Mouse (Mus musculus): Measurements from ENCODE around the gene Elmod3.
A peak's percentile ranks its signal among the peaks of the same experiment; 100 is the strongest.

The Elmod3 gene

DNA sequence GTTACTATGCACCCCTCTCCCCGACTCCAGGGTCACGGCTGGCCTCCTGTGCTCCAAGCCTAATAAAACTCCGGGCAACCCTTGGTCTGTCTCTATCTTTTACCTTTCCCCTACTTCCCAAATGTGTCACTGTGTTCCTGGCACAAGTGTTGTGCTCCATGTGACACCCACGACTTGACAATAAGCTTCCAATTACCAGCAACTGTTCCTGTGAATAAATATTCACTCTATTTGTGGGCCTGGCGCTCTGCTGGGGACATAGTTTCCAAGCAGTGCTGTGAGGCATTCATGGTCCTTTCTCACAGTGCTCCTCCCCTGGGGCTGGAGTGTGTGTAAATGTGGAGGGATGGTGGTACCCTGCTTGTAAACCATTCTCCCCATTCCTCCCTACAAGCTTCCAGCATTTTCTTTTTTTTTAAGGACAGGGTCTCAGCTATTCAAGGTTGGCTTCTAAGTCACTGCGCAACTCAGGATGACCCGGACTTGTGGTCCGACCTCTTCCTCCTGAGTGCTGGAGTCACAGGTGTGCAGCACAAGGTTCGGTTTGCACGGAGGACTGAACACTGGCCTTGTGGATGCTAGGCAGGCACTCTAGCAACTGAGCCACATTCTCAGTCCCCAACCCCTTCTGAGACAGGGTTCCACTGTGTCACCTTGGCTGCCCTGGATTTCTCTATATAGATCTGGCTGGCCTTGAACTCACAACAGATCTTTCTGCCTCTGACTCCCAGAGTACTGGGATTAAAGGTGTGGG lies 27.4 kb downstream of the Elmod3 start:
- DNase-seq (ENCODE audit: low read depth, low spot score): no peak

DNA sequence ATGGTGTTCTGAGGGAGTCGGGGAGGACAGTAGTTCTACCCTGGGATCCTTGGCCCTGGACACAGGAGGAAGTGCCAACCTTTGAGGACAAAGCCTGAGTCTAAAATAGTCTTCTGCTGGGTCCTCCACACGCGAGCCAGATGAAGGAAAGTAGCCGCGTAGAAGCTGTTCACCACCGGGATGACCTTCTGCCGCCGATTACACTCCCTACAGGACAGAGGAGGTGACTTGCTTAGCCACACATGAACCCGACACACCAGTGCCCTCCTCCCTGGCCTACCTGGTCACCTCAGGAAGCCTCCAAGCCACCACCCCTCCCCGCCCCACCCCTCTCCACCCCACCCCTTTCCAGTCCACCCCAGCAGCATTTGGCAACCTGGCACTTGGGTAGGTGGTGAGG lies 29.5 kb downstream of the Elmod3 start:
- DNase-seq (ENCODE audit: low read depth, low spot score): no peak

DNA sequence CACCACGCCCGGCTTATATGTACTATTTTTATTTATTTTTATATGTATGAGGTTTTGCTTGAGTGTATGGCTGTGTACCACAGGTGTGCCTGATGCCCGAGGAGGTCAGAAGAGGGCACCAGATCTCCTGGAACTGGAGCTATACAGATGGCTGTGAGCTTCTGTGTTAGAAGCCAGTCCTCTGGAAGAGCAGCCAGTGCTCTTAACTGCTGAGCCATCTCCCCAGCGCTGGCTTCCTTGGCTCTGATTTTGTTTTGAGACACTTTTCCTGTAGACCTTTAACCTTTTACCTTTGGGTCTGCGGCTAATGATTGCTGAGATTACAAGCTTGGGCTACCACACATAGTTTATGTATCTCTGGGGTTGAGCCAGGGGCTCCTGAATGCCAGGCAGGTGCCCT lies 30.7 kb downstream of the Elmod3 start:
- DNase-seq (ENCODE audit: low read depth, low spot score): no peak

DNA sequence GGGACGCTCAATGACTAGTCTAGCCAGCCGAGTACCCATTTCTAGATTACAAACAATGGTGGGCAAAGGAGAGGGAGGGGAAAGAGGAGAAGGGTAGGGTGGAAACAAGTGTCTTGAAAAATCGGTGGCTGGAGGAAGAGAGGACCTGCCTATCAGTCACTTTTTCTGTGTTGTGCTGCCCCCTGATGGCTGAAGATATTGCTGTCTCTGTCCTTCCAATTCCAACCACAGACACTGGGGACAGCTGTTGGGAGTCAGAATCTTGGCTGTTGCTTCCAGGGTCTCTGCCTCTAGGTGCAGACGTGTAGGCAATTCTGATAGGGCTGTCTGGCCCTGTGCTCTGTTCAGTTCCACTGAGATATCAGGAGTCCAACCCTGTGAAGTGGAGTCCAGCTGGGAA lies 32.2 kb downstream of the Elmod3 start:
- peak; percentile 78 for DNase-seq (ENCODE audit: low read depth, low spot score)

DNA sequence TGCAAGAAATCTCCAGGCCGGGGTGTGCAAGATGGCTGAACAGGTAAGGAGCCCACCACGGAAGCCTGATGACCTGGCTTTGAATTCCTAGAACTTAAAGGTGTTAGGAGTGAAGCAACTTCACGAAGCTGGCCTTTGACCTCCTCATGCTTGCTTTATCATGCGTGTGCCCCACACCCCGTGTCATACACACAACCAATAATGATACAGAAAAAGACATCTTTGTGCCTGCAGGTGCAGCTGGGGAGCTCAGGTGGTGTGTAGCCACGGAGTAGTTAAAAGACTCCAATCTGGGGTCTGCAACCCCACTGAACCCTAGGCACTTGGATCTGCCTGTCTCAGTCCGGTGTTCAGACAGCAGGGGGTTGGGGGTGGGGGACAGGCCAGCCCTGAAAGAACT lies 32.7 kb downstream of the Elmod3 start:
- DNase-seq (ENCODE audit: low read depth, low spot score): no peak

DNA sequence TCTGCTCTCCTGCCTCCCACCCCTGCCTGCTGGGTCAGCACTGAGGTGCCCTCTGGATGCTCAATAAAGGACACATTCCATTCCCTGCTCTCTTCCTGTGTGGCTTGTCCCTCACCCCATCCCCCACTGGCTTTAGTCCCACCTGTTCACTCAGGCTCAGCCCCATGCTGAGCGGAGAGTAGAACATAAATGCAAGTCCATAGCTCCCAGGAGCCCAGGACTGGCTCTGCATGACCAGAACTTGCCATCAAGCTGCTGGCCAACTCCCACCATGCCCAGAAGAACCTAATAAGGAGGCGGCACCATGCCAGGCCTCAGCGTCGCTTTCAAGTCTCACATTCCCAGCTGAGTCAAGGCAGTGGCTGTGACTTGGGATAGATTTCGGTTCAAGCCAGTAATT lies 35.3 kb downstream of the Elmod3 start:
- DNase-seq (ENCODE audit: low read depth, low spot score): no peak

DNA sequence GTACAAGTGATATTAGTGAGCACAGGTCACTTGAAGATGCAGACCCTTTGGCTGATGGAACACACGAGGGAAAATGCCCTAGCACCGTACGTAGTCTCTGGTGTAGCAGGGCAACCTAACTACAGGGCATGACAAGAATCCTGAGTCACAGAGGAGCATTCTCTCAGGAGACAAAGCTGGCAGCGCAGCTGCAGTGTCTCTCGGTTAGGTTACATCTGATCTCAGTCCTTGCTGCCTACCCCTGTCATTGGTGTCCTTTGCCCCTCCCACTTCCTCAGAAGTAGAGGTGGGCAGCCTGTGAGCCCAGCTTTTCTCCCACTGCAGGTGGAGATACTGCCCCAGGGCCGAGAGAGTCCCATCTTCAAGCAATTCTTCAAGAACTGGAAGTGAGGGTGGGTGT lies 35.7 kb downstream of the Elmod3 start:
- no peak for DNase-seq (ENCODE audit: low read depth, low spot score)

DNA sequence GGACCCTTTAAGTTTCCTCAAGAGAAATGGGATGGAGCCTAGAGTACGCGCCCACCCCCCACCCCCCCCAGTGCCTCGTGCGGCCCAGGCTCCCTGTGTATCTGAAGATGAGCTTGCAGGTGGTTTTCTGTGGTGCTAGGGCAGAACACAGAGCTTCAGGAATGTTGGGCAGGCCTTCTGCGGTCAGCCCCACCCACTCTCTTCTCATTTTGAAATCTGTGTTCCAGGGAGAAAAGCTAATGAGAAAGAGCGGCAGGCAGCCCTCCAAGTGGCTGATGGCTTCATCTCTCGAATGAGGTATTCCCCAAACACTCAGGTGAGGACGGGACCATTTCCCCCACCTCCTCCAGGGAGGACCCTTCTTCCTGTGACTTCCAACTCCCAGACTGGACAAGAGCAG lies 37.4 kb downstream of the Elmod3 start:
- DNase-seq (ENCODE audit: low read depth, low spot score): no peak

DNA sequence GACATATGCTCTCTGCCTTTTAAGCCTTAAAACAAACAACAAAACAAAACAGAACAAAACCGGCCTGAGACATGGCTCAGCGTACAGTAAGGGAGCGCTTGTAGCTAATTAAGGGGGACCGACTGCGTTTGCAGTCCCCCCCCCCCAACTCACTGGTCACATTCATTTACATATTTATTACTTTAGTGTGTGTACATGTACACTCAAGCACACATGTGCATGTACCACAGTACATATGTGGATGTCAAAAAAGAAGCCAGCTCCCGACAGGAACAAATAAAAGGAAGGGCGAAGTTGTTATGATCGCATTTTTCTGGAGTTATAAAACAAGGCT lies 45.2 kb downstream of the Elmod3 start:
- no peak for DNase-seq (ENCODE audit: low read depth, low spot score)

DNA sequence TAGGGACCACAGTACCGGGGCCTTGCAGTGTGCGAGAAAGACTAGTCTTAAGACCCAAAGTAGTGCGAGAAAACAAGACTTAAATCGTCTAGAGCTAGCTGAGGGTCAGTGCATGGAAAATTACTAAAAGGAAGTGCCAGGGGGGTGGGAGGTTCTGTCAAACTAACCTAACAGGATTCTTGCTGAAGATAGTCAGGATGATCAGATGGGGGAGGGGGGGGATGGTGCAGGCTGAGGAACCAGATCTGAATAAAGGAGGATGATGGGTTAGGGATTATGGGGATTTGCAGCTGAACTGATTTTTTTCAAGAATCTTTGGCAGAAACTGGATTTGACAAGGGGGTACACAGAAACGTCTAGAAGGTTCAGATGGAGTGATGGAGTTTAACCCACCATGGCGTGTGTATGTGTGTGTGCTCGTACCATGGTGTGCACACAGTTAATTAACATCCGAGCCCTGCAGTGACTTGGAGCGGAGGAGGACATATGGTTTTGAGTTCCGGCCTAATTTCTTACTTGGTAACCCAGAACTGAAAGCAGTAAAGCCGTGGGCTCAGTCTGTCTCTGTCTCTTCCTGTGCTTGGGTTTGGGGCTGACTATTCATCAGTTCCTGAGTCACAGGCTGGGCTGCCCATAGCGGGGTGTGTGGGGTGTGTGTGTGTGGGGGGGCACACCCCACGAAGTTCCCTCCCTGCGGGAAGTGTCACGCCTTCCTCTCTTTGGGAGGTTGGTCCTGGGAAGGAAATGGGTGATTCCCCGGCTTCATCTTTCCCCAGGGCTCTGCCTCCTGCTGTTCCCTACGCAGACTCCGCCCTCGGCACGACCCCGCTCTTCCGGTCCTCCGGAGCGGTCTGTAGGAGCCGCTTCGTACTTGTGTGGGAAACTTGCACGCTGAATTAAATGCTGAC lies 45.8 kb downstream of the Elmod3 start:
- peak; percentile 59 for DNase-seq (ENCODE audit: low read depth, low spot score)

DNA sequence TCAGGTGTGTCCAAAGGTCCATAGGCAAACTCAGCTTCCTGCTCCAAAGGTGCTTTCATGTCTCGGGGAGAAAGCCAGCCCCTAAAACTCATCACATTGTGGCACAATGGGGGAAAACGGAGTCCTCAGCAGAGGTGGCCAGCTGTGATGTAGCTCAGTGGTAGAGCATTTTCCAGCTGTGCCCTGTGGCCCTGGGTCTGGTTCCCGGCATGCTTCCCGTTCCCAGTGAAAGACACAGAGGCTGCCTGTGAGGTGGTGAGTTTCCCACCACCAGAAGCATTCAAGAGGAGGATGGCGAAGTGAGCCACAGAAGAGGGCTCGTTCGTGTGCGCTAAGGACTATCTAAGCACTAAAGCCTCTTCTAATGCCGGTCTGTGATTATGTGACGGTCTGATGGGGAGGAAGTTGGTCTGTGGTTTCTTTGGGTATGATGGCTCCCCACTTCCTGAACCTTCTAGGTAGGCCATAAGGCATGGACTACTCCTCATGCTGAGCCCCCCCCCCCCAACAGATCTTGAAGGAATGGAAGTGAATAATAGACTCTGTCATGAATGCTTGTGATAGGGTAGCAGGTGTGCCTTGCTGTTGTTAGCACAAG lies 47.6 kb downstream of the Elmod3 start:
- DNase-seq (ENCODE audit: low read depth, low spot score): no peak

DNA sequence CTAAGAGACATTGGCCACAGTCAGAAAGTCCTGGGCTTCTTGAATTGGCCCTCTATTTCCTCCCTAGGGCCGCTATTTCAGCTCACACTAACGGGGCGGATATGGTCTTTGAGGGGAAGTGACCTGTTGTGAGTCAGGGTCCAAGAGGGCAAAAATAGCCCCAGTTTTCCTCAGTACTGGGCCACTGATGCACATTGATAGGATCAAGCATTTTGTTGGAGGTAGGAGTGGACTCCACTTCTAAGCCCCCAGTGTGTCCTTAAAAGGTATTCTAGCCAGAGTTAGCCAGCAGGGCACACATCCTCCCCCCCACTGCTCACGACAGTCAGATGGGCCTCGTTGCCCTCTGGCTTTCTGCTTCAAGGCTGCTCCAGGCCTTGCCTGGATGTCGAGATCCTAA lies 48.2 kb downstream of the Elmod3 start:
- no peak for DNase-seq (ENCODE audit: low read depth, low spot score)

DNA sequence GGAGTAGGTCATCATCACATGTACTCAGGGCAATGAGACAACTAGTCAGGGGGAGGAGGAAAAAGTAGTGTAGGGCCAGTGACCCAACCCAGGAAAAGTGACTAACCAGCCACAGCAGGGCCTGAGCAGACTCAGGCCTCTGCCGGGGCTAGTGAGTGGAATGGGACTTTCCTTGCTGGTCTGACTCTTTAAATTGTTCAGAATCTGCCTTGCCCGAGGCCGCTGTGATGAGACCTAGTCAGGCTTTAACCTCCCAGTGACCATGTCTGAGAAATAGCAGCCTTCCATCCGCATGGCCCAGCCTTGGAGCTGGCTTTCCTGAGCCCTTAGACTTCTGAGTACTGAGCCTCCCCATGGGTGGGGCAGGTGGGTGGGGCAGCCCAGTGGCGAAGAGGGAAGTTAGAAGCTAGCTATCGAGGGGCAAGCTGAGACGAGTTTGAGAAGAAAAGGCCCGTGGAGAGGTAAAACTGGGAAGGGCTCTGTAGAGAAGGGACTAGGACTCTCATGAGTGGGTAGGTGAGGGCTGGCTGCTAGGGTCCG lies 49.1 kb downstream of the Elmod3 start:
- DNase-seq (ENCODE audit: low read depth, low spot score): no peak

DNA sequence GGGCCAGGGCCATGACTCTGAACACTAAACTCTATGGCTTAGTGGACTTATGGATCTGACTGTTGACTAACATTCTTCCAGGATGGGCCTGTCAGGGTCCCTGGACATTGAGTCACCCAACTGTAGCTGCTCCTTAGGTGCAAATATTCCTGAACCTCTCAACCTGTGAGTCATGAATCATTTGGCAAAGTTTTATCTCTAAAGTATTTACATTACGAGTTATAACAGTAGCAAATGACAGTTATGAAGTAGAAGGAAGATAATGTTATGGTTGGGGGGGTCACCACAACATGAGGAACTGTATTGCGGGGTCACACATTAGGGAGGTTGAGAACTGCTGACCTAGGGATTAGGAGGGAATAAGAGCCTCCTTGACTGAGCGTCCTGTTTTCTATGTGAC lies 50.4 kb downstream of the Elmod3 start:
- DNase-seq (ENCODE audit: low read depth, low spot score): no peak

DNA sequence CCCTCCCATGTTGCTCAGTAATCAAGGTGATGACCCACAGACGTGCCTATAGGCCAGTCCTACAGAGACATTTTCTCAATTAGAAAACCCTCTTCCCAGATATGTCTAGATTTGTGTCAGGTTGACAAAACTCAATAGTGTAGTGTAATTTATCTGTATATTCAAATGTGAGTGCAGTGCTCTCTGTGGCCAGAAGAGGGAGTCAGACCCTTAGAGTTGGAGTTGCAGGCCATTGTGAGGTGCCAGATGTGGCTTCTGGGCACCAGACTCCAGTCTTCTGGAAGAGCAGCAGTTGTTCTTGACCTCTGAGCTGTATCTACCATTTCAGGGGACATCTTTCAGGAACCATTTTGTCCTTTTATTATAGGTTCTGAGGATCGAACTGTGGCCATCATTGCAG lies 51.1 kb downstream of the Elmod3 start:
- no peak for DNase-seq (ENCODE audit: low read depth, low spot score)

DNA sequence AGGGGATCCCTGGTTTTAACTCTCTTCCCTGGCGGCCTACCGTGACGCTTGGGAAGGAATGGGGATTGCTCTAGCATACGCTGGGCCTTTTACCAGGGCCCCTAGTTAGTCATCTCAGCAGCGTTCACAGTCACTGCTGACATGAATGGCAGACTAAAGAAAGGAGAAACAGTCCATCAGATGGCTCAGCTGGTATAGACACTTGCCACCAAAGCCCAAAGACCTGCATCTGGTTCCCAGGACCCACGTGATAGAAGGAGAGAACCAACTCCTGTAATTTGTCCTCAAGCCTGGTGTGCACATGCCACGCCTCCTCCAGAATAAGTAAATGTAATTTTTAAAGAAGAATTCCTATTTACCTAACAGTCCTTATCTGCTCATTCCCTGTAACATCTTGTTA lies 52.8 kb downstream of the Elmod3 start:
- DNase-seq (ENCODE audit: low read depth, low spot score): no peak

DNA sequence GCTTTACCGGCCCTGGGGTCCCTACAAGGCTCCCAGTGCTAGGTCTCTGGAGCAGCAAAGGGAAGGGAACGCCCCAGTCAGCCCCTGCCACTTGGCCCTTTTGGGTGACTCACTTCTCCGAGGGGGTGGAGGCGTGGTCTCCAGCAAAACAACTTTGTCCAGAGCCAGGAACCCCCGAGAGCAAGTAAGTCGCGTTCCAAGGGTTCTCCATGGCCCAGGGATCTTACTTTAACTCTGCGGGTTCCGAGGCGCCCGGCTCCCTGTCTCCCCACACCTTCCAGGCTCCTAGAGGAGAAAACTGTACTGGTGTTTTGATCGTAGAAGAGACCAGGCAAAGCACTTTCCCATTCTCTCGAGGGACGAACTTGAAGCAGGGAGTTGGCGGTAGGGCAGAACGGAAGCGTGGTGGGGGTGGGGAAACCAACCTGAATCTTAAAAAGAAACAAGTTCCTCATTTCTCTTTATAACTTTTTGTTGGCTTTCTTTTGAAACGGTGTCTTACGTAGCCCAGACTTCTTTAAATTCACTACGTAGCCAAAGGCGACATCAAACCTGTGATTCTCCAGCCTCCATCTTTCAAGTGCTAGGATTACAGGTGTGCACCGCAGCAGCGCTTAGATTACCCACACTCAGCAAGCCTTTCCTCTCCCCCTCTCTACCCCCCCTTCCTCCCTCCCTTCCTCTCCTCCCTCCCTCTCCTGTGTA lies 53.8 kb downstream of the Elmod3 start, which contains the start of gene Capg:
TSS of gene Capg (plus strand) at position 109 of the 705 bp plus-strand sequence.
- no peak for DNase-seq (ENCODE audit: low read depth, low spot score)

DNA sequence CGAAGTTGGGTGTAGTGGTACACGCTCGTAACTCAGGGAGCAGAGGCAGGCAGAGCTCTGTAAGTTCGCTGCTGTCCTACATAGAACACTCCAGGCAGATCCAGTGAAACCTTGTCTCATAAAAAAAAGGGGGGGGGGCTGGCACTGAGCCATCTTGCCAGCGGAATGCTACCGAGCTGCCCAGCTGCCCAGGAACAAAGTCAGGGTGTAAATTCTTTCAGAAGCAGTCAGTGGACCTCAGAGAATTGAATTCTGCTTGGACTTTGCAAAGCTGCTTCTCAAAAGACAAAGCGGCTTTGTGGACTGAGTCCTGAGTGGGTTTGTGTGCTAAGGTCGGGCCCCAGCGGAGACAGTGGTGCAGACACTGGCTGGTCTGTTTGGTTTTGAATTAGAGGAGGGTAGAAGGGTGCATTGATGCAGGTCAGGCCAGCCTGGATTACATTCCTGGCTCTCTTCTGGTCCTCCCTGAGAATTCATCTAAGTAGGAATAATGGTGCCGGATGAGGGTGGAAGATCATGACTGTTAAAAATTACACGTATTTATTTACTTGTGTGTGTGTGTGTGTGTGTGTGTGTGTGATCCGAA lies 54.9 kb downstream of the Elmod3 start:
- no peak for DNase-seq (ENCODE audit: low read depth, low spot score)

DNA sequence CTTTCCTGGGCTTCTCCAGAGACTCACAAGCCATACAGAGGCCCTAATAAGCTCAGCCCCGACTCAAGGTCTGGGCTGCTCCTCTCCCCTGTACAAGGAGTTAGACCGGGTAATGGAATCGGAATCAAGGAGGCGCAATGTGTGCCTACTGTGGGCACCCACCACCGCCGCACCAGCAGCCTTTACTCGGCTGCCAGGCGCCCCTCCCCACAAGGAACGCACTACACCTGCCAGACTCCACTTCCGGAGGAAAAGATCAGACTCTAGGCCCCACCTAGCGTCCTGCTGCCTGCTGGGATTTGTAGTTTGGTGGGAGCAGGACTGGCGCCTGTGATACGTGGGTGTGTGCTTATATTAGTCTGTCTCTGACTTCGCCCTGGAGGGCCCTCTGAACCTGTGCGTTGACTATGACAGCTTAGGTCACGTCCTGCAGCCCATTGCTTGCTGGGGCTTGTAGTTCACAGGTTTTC lies 59.6 kb downstream of the Elmod3 start:
- peak; percentile 64 for DNase-seq (ENCODE audit: low read depth, low spot score)

DNA sequence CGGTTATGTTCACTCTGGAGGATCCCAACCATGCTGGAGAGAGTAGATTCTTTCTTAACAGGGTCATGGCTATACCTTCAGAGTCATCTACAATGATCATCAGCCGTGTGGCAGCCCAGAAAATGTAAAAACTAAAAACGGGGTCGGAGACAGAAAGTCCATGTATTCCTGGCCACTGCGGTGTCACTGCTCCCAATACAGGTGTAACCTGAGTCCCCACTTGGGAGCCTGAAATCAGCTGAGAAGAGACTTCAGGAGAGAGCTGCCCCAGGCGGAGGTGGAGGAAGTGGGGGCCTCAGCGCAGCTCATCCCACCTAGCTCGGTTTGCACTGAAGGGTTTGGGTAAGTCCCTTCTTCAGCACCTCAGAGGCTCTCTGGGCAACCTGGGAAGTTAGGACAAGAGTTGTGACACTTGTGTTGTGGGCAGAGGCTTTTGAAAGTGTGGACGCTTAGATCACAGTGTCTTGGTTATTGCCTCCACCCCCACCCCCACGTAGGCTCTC lies 60.2 kb downstream of the Elmod3 start:
- no peak for DNase-seq (ENCODE audit: low read depth, low spot score)

DNA sequence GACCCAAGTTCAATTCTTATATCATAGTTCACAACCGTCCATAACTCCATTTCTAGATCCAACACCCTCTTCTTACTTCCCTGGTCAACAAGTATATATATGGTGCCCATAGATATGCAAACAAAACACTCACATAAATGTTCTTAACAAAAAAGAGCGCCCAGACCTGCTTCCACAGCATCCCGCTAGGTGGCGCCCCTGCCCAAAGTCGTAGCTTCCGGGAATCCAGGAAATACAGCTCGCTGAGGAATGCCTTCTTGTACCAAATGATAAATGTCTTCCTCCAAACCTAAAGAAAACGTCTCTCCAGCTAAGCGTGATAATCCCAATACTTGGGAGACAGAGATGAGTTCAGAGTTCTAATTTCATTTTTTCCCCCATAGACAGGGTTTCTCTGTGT lies 63.0 kb downstream of the Elmod3 start:
- DNase-seq (ENCODE audit: low read depth, low spot score): no peak
